Mouse (Mus musculus) C2C12 (cell line): ENCODE results near the gene Spcs2.

Experiments
- CTCF ChIP-seq: IDR thresholded peaks from one replicate; pipeline ENCODE4 v1.5.1; 2011; ENCODE audit not compliant: control insufficient read depth, insufficient read depth, insufficient read length
- FOSL1 ChIP-seq: IDR thresholded peaks from one replicate; pipeline ENCODE4 v1.8.0; 2011; ENCODE audit warnings: mild to moderate bottlenecking, low read length; ENCODE audit not compliant: poor library complexity, insufficient read depth, severe bottlenecking
- MAX ChIP-seq: IDR thresholded peaks from one replicate; pipeline ENCODE4 v1.6.1; 2011; ENCODE audit warnings: mild to moderate bottlenecking, control low read depth
- USF1 ChIP-seq: IDR thresholded peaks from one replicate; pipeline ENCODE4 v1.6.1; 2011; ENCODE audit warnings: low read depth, mild to moderate bottlenecking, control low read depth, moderate library complexity

- no peak for TF ChIP-seq CTCF
- TF ChIP-seq FOSL1: no peak
- TF ChIP-seq MAX: no peak
- no peak for TF ChIP-seq USF1
Measured at GRCm38 (mm10) chr7:99854311-99854710, 9.0 kb downstream of the Spcs2 start.
